Mouse (Mus musculus): ENCODE results near the gene Pla2g6.

DNA sequence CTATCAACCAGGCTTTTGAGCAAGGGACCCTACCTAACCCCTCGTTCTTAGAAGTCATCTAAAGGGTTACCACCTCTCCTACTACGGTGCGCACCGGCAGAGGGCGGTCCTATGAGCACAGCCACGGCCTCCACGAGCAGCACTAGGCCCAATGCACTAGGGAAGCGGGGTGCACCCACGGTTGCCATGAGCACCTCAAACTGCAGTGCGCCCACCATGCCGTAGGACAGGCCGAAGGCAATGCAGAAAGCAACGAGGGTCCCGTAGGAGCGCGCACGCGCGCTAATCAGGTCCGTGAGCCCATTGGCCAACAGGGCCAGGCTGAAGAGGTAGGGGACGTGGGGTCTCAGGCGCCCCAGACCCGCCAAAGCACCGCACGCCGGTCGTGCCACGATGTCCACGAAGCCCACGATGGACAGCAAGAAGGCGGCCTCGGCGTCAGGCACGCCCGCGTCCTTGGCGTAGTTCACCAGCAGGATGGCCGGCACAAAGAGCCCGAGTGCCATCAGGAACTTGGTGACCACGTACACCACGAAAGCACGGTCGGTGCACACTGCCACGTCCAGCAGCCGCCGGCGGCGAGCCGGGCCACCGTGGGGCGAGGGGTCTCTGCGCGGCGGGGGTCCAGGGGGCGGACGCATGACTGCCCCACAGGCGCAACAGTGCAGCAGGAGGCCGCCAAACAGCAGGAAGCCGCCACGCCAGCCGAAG is 76.3 kb downstream of the Pla2g6 start:
- TF ChIP-seq ZMIZ1 (IDR thresholded peaks at IDR 0.05; ENCODE audit: low read depth, low read length): no peak
- TF ChIP-seq USF2 (conservative IDR thresholded peaks at IDR 0.05; ENCODE audit: low read depth, low read length): no peak
- TF ChIP-seq E2F4 (IDR thresholded peaks at IDR 0.05; ENCODE audit: insufficient replicate concordance, low read depth, low read length): no peak
- TF ChIP-seq MAX (IDR thresholded peaks at IDR 0.05; ENCODE audit: low read length): no peak
- no peak for TF ChIP-seq TBP (conservative IDR thresholded peaks at IDR 0.05; ENCODE audit: low read depth, low read length)
- no peak for TF ChIP-seq NRF1 (IDR thresholded peaks at IDR 0.05; ENCODE audit: low read depth, low read length)
- no peak for TF ChIP-seq CTCF (conservative IDR thresholded peaks at IDR 0.05 in 1 of 2, IDR thresholded peaks at IDR 0.05 in 1 of 2; ENCODE audit: low read depth in 2 of 2, low read length in 2 of 2)
- no peak for TF ChIP-seq MYC (IDR thresholded peaks at IDR 0.05; ENCODE audit: low read depth, low read length)
- TF ChIP-seq POLR2A (IDR thresholded peaks at IDR 0.05; ENCODE audit: low read depth, low read length): no peak
